Mouse (Mus musculus) urinary bladder, postnatal 10 days (tissue): ENCODE measurements at regions not wholly inside any gene's neighbourhood (a gene's known extent, or its start where the extent isn't known, plus 50 kb on each side); places are given as distances from the start of the nearest gene placed in this dataset.

Experiments
- DNase-seq: peaks from one replicate; pipeline ENCODE4 v3.0.0; 2022; ENCODE audit warnings: low spot score

GRCm38 (mm10) chr4:55734331-55734730 lies 202.1 kb upstream of the Klf4 start:
- DNase-seq, result no peak

- no peak for DNase-seq
These were observed 201.0 kb upstream of the Klf4 start for GRCm38 (mm10) chr4:55733223-55733622.

- DNase-seq, result no peak
These were observed 199.7 kb upstream of the Klf4 start for GRCm38 (mm10) chr4:55732006-55732405.

GRCm38 (mm10) chr4:55730266-55730665 lies 198.0 kb upstream of the Klf4 start:
- no peak for DNase-seq

- no peak for DNase-seq
These were observed 194.9 kb upstream of the Klf4 start for GRCm38 (mm10) chr4:55727178-55727577.

- no peak for DNase-seq
These were observed 193.8 kb upstream of the Klf4 start for GRCm38 (mm10) chr4:55726081-55726480.

- no peak for DNase-seq
These were observed 192.0 kb upstream of the Klf4 start for GRCm38 (mm10) chr4:55724286-55724685.

GRCm38 (mm10) chr4:55723124-55723523 lies 190.9 kb upstream of the Klf4 start:
- DNase-seq, result no peak

GRCm38 (mm10) chr4:55722388-55722787 lies 190.1 kb upstream of the Klf4 start:
- no peak for DNase-seq

GRCm38 (mm10) chr4:55721834-55722233 lies 189.6 kb upstream of the Klf4 start:
- no peak for DNase-seq

- no peak for DNase-seq
These were observed 186.2 kb upstream of the Klf4 start for GRCm38 (mm10) chr4:55718438-55718837.

- no peak for DNase-seq
These were observed 183.9 kb upstream of the Klf4 start for GRCm38 (mm10) chr4:55716161-55716651.

- DNase-seq, result no peak
These were observed 179.5 kb upstream of the Klf4 start for GRCm38 (mm10) chr4:55711500-55712341.

- no peak for DNase-seq
These were observed 178.2 kb upstream of the Klf4 start for GRCm38 (mm10) chr4:55710476-55710875.

- DNase-seq, result no peak
These were observed 176.5 kb upstream of the Klf4 start for GRCm38 (mm10) chr4:55708808-55709207.

- DNase-seq, result no peak
These were observed 175.7 kb upstream of the Klf4 start for GRCm38 (mm10) chr4:55707916-55708315.

- DNase-seq, result no peak
These were observed 172.7 kb upstream of the Klf4 start for GRCm38 (mm10) chr4:55704921-55705320.

- no peak for DNase-seq
These were observed 171.2 kb upstream of the Klf4 start for GRCm38 (mm10) chr4:55703346-55703916.

- DNase-seq, result no peak
These were observed 169.1 kb upstream of the Klf4 start for GRCm38 (mm10) chr4:55701334-55701733.

GRCm38 (mm10) chr4:55699917-55700316 lies 167.7 kb upstream of the Klf4 start:
- no peak for DNase-seq

- no peak for DNase-seq
These were observed 166.9 kb upstream of the Klf4 start for GRCm38 (mm10) chr4:55699161-55699560.

GRCm38 (mm10) chr4:55697108-55697507 lies 164.8 kb upstream of the Klf4 start:
- DNase-seq, result no peak

GRCm38 (mm10) chr4:55696428-55696827 lies 164.2 kb upstream of the Klf4 start:
- no peak for DNase-seq

GRCm38 (mm10) chr4:55695246-55695645 lies 163.0 kb upstream of the Klf4 start:
- DNase-seq, result no peak
